Mouse (Mus musculus): ENCODE measurements at regions not wholly inside any gene's neighbourhood (a gene's known extent, or its start where the extent isn't known, plus 50 kb on each side); places are given as distances from the start of the nearest gene placed in this dataset.
A peak's percentile ranks its signal among the peaks of the same experiment; 100 is the strongest.
"Not testable (repeated sequence)": the region's sequence is repeated elsewhere in the genome, so short reads cannot be mapped to it uniquely, and the experiment has no call there.

- no peak for DNase-seq (ENCODE audit: low read depth, low spot score)
Observed at GRCm38 (mm10) chr17:59179018-59179417, 165.8 kb upstream of the Nudt12 start.

GRCm38 (mm10) chr17:59156345-59156744, 143.2 kb upstream of the Nudt12 start:
- DNase-seq (ENCODE audit: low read depth, low spot score) = peak; percentile 15

GRCm38 (mm10) chr17:59143760-59144157, 130.6 kb upstream of the Nudt12 start:
- no peak for DNase-seq (ENCODE audit: low read depth, low spot score)

GRCm38 (mm10) chr17:59142995-59143759, 130.0 kb upstream of the Nudt12 start:
- DNase-seq (ENCODE audit: low read depth, low spot score) = no peak

- no peak for DNase-seq (ENCODE audit: low read depth, low spot score)
Observed at GRCm38 (mm10) chr17:59138791-59139190, 125.6 kb upstream of the Nudt12 start.

GRCm38 (mm10) chr17:59099376-59099775, 86.2 kb upstream of the Nudt12 start:
- peak; percentile 28 for DNase-seq (ENCODE audit: low read depth, low spot score)

- not testable (repeated sequence) for DNase-seq (ENCODE audit: low read depth, low spot score)
Observed at GRCm38 (mm10) chr17:59076846-59077245, 63.7 kb upstream of the Nudt12 start.

- DNase-seq (ENCODE audit: low read depth, low spot score) = not testable (repeated sequence)
Observed at GRCm38 (mm10) chr17:59076361-59076760, 63.2 kb upstream of the Nudt12 start.

Measured in ES-CJ7 (cell line).